Mouse (Mus musculus): ENCODE measurements around the gene Mtfp1.

Gene Mtfp1

GRCm38 (mm10) chr11:4080219-4080618, 15.0 kb downstream of the Mtfp1 start:
- DNase-seq (ENCODE audit: low spot score in 2 of 2) = peak in 1 of 2 experiments; percentile 83

DNA sequence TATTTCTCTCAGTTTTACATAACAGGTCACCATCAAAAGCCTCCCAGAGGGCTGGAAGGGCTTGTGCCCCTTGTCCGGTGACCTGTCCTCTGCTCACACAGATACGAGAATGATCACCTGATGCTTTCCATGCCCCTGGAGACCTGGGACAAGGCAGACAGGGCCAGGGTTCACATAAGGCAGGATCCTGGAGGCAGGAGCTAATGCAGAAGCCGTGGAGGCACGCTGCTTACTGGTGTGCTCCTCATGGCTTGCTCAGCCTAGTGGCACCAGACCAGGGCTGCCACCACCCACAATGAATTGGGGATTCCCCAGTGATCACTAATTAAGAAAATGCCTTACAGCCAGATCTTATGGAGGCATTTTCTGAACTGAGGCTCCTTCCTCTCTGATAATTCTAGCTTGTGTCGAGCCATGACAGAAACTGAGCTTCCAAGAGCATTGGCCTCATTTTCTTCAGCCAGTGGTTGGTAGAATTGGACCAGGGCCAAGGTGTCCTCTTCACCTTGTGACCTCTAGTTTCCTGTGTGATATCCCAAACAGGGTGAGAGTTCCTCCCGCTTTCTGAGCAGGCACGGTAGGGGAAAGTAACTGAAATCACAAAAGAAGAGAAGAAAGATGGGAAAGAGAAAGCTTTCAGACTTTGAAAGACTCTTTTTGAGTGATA, 16.8 kb downstream of the Mtfp1 start:
- no peak for DNase-seq (ENCODE audit: low spot score in 2 of 2)

GRCm38 (mm10) chr11:4076633-4077032, 18.6 kb downstream of the Mtfp1 start:
- DNase-seq (ENCODE audit: low spot score in 2 of 2) = no peak

DNA sequence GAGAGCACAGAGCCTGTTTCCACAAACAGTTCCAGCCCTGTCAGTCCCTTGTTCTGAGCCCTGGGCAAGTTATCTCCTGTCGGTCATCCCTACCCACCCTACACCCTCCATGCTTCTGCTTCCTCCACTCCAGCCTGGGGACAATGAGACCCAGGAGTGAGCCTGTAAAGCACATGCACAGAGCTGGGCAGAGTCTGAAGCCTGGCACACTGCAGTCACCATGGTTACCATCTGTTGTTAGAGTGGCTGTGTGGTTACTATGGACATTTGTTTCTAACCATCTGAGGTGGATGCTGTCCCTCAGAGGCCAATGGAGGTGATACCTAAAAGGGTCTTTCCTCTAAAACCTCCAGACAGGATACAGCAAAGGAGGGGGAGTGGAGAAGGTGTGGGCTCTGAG, 25.6 kb downstream of the Mtfp1 start:
- DNase-seq (ENCODE audit: low spot score in 2 of 2) = no peak

GRCm38 (mm10) chr11:4064627-4065122, 30.6 kb downstream of the Mtfp1 start, which contains the start of gene Sec14l3:
TSS of gene Sec14l3 (plus strand) at chr11:4064841.
- DNase-seq (ENCODE audit: low spot score in 2 of 2) = no peak

DNA sequence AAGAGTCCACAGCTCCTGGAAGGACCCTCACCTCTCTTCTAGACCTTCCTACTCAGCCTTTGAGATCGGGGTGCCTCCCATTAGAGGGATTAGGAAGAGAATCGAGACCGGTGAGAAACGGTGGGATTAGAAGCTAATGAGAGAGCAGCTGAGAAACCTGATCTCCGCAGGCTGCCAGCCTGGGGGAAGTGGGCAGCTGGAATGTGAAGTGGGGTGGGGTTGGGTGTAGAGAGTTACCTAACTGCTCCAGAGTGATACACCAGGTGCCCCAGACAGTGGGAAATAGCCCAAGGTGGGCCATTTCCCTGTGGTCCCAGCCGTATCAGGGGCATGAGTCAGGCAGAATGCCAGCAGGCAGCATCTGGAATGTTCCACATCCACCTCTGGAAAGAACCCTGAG, 32.3 kb downstream of the Mtfp1 start:
- DNase-seq (ENCODE audit: low spot score in 2 of 2) = no peak

- no peak for DNase-seq (ENCODE audit: low spot score in 2 of 2)
Observed at GRCm38 (mm10) chr11:4062523-4062922, 32.7 kb downstream of the Mtfp1 start.

- DNase-seq (ENCODE audit: low spot score in 2 of 2) = peak; percentile 25 to 31
Observed at GRCm38 (mm10) chr11:4060866-4061575, 34.2 kb downstream of the Mtfp1 start.

DNA sequence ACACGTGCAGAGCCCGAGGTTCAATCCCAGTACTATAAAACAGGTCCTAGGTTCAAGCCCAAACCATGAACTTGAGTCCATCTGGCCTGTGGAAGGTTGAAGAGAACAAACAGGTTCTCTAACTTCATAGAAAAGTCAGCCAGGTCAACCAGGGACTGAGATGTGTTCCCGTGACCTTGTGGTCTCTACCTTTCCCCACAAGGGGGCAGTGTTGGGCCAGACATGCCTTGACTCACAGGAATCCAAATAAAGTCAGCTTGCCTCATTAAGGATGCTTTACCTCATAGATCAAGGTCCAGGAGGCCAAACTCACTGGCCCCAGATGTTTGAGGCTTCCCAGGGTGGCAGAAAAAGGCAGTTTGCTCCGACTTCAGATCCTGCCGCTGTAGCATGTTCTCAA, 41.7 kb downstream of the Mtfp1 start:
- DNase-seq (ENCODE audit: low spot score in 2 of 2) = peak; percentile 75 to 76

- no peak for DNase-seq (ENCODE audit: low spot score in 2 of 2)
Observed at GRCm38 (mm10) chr11:4048438-4048837, 46.8 kb downstream of the Mtfp1 start.

- no peak for DNase-seq (ENCODE audit: low spot score in 2 of 2)
Observed at GRCm38 (mm10) chr11:4047766-4048165, 47.5 kb downstream of the Mtfp1 start.

- no peak for DNase-seq (ENCODE audit: low spot score in 2 of 2)
Observed at GRCm38 (mm10) chr11:4046526-4046925, 48.7 kb downstream of the Mtfp1 start.

- DNase-seq (ENCODE audit: low spot score in 2 of 2) = no peak
Observed at GRCm38 (mm10) chr11:4043081-4043480, 52.2 kb downstream of the Mtfp1 start.

Data from frontal cortex, postnatal 36 days (tissue).